Mouse (Mus musculus): Measurements from ENCODE around the gene Mllt10. TPM values are rescaled to one million over a fixed set of nuclear protein-coding genes. Genes with fewer than 3 reads are reported as not detected.

Mllt10 gene
- polyA plus RNA-seq, 1 experiment: 15.7 TPM

GRCm38 (mm10) chr2:18219136-18219535, 164.1 kb downstream of the Mllt10 start:
- no peak for TF ChIP-seq GATA1 (IDR thresholded peaks at IDR 0.05; ENCODE audit: low read length)

GRCm38 (mm10) chr2:18219569-18219968, 164.5 kb downstream of the Mllt10 start:
- no peak for TF ChIP-seq GATA1 (IDR thresholded peaks at IDR 0.05; ENCODE audit: low read length)

- TF ChIP-seq GATA1 (IDR thresholded peaks at IDR 0.05; ENCODE audit: low read length): no peak
These were observed 173.5 kb downstream of the Mllt10 start for GRCm38 (mm10) chr2:18228486-18229062.

GRCm38 (mm10) chr2:18229279-18229678, 174.2 kb downstream of the Mllt10 start:
- no peak for TF ChIP-seq GATA1 (IDR thresholded peaks at IDR 0.05; ENCODE audit: low read length)

GRCm38 (mm10) chr2:18231143-18231542, 176.1 kb downstream of the Mllt10 start:
- TF ChIP-seq GATA1 (IDR thresholded peaks at IDR 0.05; ENCODE audit: low read length): no peak

- TF ChIP-seq GATA1 (IDR thresholded peaks at IDR 0.05; ENCODE audit: low read length): no peak
These were observed 178.0 kb downstream of the Mllt10 start for GRCm38 (mm10) chr2:18232883-18233567.

- no peak for TF ChIP-seq GATA1 (IDR thresholded peaks at IDR 0.05; ENCODE audit: low read length)
These were observed 180.5 kb downstream of the Mllt10 start for GRCm38 (mm10) chr2:18235524-18235923.

- no peak for TF ChIP-seq GATA1 (IDR thresholded peaks at IDR 0.05; ENCODE audit: low read length)
These were observed 194.2 kb downstream of the Mllt10 start for GRCm38 (mm10) chr2:18249224-18249623.

Other genes starting within 250 kb of the Mllt10 start
- gene H2al2a, start 58.3 kb upstream of the Mllt10 start, polyA plus RNA-seq (2012): not detected in 2 replicates
- gene A930004D18Rik, start 17.5 kb upstream of the Mllt10 start, polyA plus RNA-seq (2012): 0.71 and 0.76 TPM in 2 replicates
- 0.92 and 1.1 TPM in 2 replicates for gene Skida1, start 6.2 kb upstream of the Mllt10 start, polyA plus RNA-seq (2012)